Mouse (Mus musculus) hindbrain, embryonic 14.5 days (tissue): ENCODE data around the gene Sart1. TPM values are rescaled to one million over a fixed set of nuclear protein-coding genes. Genes with fewer than 3 reads are reported as not detected.

Experiments
- ATAC-seq: fragments of 200-750 bp; cut with Nextera tagmentation; 2 replicates; pipeline ENCODE4 v1.8.0; 2017; ENCODE audit warnings: moderate number of reproducible peaks, mild to moderate bottlenecking, moderate TSS enrichment, moderate library complexity; ENCODE audit not compliant: low FRiP score
- DNase-seq: peaks from one replicate; pipeline ENCODE4 v3.0.0-alpha.2; 2015; ENCODE audit warnings: low spot score
- H3K27ac ChIP-seq: fragments of 300-500 bp; sonication (generic); 2 replicates; pipeline ENCODE4 v1.5.1; 2014; ENCODE audit warnings: mild to moderate bottlenecking, moderate library complexity
- H3K27me3 ChIP-seq: fragments of 300-500 bp; sonication (generic); 2 replicates; pipeline ENCODE4 v1.6.1; 2014; ENCODE audit warnings: mild to moderate bottlenecking, low read length, mixed read lengths; ENCODE audit not compliant: control insufficient read depth, insufficient read depth
- H3K36me3 ChIP-seq: fragments of 300-500 bp; sonication (generic); replicated peaks from 2 replicates; pipeline ENCODE4 v1.6.1; 2014; ENCODE audit not compliant: control insufficient read depth, insufficient read depth
- H3K4me1 ChIP-seq: fragments of 300-500 bp; sonication (generic); replicated peaks from 2 replicates; pipeline ENCODE4 v1.6.1; 2014; ENCODE audit warnings: antibody characterized with exemption, low read length, mixed read lengths; ENCODE audit not compliant: control insufficient read depth, insufficient read depth
- H3K4me2 ChIP-seq: fragments of 300-500 bp; sonication (generic); replicated peaks from 2 replicates; pipeline ENCODE4 v1.6.1; 2014; ENCODE audit warnings: mild to moderate bottlenecking, moderate library complexity
- H3K4me3 ChIP-seq: fragments of 300-500 bp; sonication (generic); replicated peaks from 2 replicates; pipeline ENCODE4 v1.5.1; 2014; ENCODE audit warnings: mild to moderate bottlenecking, low read length
- H3K9ac ChIP-seq: fragments of 300-500 bp; sonication (generic); 2 replicates; pipeline ENCODE4 v1.6.1; 2014
- H3K9me3 ChIP-seq: fragments of 300-500 bp; sonication (generic); 2 replicates; pipeline ENCODE4 v1.6.1; 2016; ENCODE audit warnings: low read length; ENCODE audit not compliant: control insufficient read depth
- WGBS: fragments of 180-500 bp; shearing (Covaris S2); extraction: QIAGEN DNeasy Blood & Tissue Kit; methylation state at CpG from one replicate; pipeline ENCODE4 v1.1.7; 2014; 5-methylcytosine and 5-hydroxymethylcytosine counted together
- polyA plus RNA-seq: library from polyadenylated mRNA; unstranded; fragments of >200 nt; fragmentation: Nextera tagmentation; extraction: Ambion mirVana; gene quantifications from 2 replicates; pipeline ENCODE4 v1.2.1, GENCODE M21; 2014

Gene Sart1
- polyA plus RNA-seq, 1 experiment from 2014 or later = 53.3 TPM

DNA sequence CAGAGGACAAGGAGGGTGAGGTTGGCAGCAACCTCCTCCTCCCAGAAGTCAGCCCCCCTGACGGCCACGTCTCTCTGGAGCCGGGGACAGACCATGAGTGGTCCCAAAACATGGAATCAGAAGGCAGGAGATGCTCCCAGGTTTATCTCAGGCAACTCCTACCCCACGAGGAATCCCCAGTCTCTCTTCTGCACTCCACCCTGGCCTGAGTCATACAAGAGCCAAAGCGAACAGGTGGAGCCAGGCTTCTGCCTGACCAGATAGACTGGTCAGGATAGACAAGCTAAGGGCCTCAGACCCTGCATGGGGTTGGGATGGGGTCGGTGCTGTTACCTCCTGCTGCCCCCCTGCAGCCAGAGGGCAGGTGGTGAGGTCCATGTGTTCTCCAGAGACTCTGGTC lies 40.4 kb downstream of the Sart1 start:
- Histone ChIP-seq H3K9me3 (no peaks in the 10 kb centered on the region), H3K27ac (no peak overlapping the region), H3K4me3 (no peak overlapping the region), H3K4me1 (peaks cover 6% of the 10 kb centered on the region; the same call in 1 of the 2 replicates), H3K9ac (no peak overlapping the region), H3K27me3 (no peaks in the 10 kb centered on the region), H3K36me3 (no peaks in the 10 kb centered on the region), H3K4me2 (no peak overlapping the region)
- 84% methylated on average over 6 of the region's 6 CpGs for WGBS
- DNase-seq = no peak
- ATAC-seq = no peak

DNA sequence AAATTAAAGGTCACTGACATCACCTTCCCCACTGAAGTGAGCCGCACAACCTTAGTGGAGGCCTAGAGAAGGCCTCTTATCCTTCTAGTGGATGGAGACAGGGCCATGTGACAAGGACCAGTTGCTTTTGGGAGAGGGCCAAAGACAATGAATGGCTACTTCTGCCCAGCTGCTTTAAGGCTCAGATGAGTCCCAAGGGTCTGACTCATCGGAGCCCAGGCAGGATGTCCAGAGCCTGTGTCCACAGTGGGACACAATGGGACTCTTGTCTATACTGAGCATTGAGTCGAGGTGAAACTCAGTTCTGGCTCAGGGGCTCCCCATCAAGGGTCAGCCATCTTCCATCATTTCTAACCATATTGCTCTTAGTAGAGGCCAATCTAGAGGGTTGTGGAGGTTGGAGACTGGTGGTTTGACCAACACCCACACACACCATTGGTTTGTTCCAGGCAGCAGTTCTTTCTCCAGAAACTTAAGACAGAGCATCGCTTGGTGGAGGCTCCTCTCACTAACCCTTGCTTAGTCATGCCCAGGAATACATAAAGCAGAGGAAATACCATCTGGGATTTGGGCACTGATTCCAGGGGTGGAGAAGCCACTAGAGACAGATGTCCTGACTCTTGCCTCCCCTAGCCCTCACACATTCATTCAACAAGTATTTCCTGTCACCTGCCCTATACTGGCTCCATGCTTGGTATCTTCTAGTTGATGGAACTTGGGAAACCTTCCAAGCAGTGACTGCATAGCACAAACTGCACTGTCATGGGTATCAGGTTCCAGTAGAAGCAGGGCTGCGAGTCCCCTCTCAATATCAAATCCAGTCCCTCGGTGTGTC lies 43.0 kb downstream of the Sart1 start:
- Histone ChIP-seq H3K27me3 (no peaks in the 10 kb centered on the region), H3K4me2 (no peak overlapping the region), H3K9ac (no peak overlapping the region), H3K4me1 (peaks cover 6% of the 10 kb centered on the region; the same call in 1 of the 2 replicates), H3K36me3 (no peaks in the 10 kb centered on the region), H3K27ac (no peak overlapping the region), H3K9me3 (no peaks in the 10 kb centered on the region), H3K4me3 (no peak overlapping the region)
- 85% methylated on average over 6 of the region's 6 CpGs for WGBS
- ATAC-seq (no peak), DNase-seq (no peak)

DNA sequence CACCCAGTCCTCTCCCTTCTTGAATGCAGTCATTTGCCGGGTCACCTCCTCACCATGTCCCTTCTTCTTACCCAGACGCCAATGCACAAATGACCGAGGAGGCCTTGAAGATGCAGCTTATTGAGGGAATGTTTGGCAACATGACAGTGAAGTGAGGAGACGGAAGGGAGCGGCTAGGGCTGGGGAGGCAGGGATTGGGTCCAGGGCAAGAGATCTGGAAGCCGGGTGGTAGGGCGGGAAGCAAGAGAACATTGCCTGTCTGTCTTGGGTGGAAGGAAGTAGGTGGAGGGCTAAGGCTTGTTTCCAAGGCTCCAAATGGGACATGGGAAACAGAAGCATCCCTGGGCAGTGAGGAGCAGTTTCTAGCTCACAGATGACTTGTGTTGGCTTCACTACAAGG lies 47.1 kb downstream of the Sart1 start:
- ATAC-seq (no peak), DNase-seq (no peak)
- WGBS = 92% methylated on average over 7 of the region's 7 CpGs
- Histone ChIP-seq H3K27me3 (no peaks in the 10 kb centered on the region), H3K9me3 (no peaks in the 10 kb centered on the region), H3K4me3 (no peak overlapping the region), H3K36me3 (no peaks in the 10 kb centered on the region), H3K4me2 (no peak overlapping the region), H3K27ac (no peak overlapping the region), H3K9ac (no peak overlapping the region), H3K4me1 (no peaks in the 10 kb centered on the region)

DNA sequence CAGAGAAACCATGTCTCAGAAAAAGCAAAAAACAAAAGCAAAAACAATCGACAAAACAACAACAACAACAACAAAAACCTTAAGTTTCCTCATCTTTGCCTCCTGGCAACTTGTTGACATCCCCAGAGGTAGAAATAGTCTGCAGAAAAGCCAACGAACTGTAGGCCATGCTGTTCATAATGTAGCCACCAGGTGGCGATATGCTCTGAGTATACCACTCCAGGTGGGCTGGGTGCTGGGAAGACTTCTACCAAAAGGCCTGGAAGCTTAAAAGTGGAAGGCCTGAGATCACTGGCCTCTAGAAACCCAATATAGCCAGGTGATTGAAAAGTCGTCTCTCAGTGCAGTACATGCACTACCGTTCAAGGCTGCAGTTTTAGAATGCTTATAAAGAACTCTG lies 50.5 kb downstream of the Sart1 start:
- WGBS = 27% methylated on average over 5 of the region's 5 CpGs
- no peak for ATAC-seq

DNA sequence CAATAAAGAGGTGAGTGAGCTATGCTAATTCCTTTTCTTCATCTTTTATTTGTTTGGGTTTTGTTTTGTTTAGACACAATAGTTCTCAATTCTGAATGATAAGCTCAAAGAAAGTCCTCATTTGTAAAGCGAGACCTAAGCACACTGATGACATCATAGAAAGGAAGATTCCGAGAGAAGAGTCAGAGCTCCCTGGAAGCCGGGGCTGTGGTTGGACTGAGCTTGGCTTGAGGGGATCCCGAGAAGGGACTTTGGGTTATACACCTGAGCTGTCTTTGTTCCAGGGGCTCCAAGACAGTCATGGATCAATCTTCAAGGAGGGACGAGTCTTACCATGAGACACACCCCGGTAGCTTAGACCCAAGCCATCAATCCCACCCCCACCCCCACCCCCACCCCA lies 53.1 kb downstream of the Sart1 start, which contains the start of gene Catsper1:
Gene Catsper1, plus strand, starts transcription at position 301 of the 400 bp plus-strand sequence.
- no peak for DNase-seq
- Histone ChIP-seq H3K9ac (no peak within 1 kb of the TSS), H3K4me1 (no peaks in the 10 kb centered on the region), H3K27me3 (no peaks in the 10 kb centered on the region), H3K9me3 (no peaks in the 10 kb centered on the region), H3K4me2 (no peak within 1 kb of the TSS), H3K36me3 (no peaks in the 10 kb centered on the region), H3K4me3 (no peak within 1 kb of the TSS), H3K27ac (no peak within 1 kb of the TSS)
- no peak for ATAC-seq
- WGBS = 87% methylated on average over 6 of the region's 6 CpGs

More for the DNA sequence above, 50.5 kb downstream of the Sart1 start:
- DNase-seq = peak; percentile 71
- Histone ChIP-seq H3K4me1 (no peaks in the 10 kb centered on the region), H3K4me3 (no peak overlapping the region), H3K27ac (no peak overlapping the region), H3K9ac (no peak overlapping the region), H3K36me3 (no peaks in the 10 kb centered on the region), H3K9me3 (no peaks in the 10 kb centered on the region), H3K27me3 (no peaks in the 10 kb centered on the region), H3K4me2 (no peak overlapping the region)

DNA sequence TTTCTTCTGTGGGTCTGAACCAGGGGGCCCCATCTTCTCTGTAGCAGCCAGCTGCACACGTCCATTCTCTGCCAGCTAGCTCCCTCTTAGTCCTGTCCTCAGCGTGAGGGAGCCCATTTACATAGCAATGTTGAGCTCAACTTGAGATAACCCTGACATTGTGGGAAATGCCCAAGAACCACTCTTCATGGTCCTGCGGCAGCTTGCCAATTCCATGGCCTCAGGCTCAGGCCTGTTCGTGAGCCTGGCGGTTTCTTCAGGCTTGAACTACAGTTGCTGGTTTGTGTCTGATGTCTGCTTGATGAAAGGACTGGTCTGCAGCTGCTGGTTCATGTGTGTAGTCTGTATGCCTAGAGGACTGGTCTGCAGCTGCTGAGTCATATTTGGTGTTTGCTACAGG lies 53.8 kb downstream of the Sart1 start:
- DNase-seq (no peak), ATAC-seq (no peak)
- no peak overlapping the region for H3K27ac ChIP-seq
- H3K36me3 ChIP-seq = no peaks in the 10 kb centered on the region
- H3K4me1 ChIP-seq = no peaks in the 10 kb centered on the region
- 83% methylated on average over 5 of the region's 5 CpGs for WGBS
- H3K9me3 ChIP-seq = no peaks in the 10 kb centered on the region
- H3K4me3 ChIP-seq = no peak overlapping the region
- H3K9ac ChIP-seq = no peak overlapping the region
- no peak overlapping the region for H3K4me2 ChIP-seq
- no peaks in the 10 kb centered on the region for H3K27me3 ChIP-seq

DNA sequence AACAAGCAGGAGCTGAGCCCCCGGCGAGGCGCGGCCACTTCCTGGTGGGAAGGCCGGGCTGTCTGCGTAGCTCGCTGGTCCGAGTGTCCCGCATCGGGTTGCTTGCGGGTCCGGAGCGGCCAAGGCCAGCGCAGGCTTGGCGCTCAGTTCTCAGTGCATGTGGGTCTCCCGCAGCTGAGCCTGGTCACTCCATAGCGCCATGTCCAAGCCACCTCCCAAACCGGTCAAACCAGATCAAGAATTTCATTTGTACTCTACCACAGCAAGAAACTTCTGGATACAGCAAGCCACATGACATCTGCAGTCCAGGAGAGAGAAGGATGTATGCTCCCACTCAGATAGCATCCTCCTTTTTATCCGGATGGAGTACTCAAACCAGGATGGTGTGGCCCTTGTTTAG lies 60.5 kb downstream of the Sart1 start:
- WGBS = 79% methylated on average over 19 of the region's 19 CpGs
- no peak overlapping the region for H3K4me3 ChIP-seq
- H3K27me3 ChIP-seq = no peaks in the 10 kb centered on the region

More for the DNA sequence above, 60.5 kb downstream of the Sart1 start:
- ATAC-seq (no peak), DNase-seq (no peak)
- no peaks in the 10 kb centered on the region for H3K4me1 ChIP-seq
- H3K36me3 ChIP-seq = no peaks in the 10 kb centered on the region
- no peak overlapping the region for H3K4me2 ChIP-seq
- H3K9ac ChIP-seq = no peak overlapping the region
- H3K9me3 ChIP-seq = no peaks in the 10 kb centered on the region
- H3K27ac ChIP-seq = no peak overlapping the region

Other genes with a start within 250 kb of the Sart1 start
- 54.3 and 59.7 TPM in 2 replicates for gene Pacs1, start 115.6 kb downstream of the Sart1 start, polyA plus RNA-seq
- 299 and 305 TPM in 2 replicates for gene Sf3b2, start 93.2 kb downstream of the Sart1 start, polyA plus RNA-seq
- gene Gal3st3, start 90.4 kb downstream of the Sart1 start, polyA plus RNA-seq = 34.2 and 39.8 TPM in 2 replicates
- not detected in 2 replicates for gene Catsper1, start 53.0 kb downstream of the Sart1 start, polyA plus RNA-seq
- gene Cst6, start 39.1 kb downstream of the Sart1 start, polyA plus RNA-seq = 11.2 and 12.2 TPM in 2 replicates
- gene Eif1ad, start 22.0 kb downstream of the Sart1 start, polyA plus RNA-seq = 35.0 and 37.2 TPM in 2 replicates
- gene Banf1, start 21.5 kb downstream of the Sart1 start, polyA plus RNA-seq = 308 and 323 TPM in 2 replicates
- not detected in 2 replicates for gene Tsga10ip, start 13.8 kb upstream of the Sart1 start, polyA plus RNA-seq
- gene Drap1, start 36.3 kb upstream of the Sart1 start, polyA plus RNA-seq = 237 and 253 TPM in 2 replicates
- gene AI837181, start 36.4 kb upstream of the Sart1 start, polyA plus RNA-seq = 61.3 and 66.0 TPM in 2 replicates
- gene Fosl1, start 58.8 kb upstream of the Sart1 start, polyA plus RNA-seq = not detected in 2 replicates
- 10.4 and 10.9 TPM in 2 replicates for gene Ccdc85b, start 69.2 kb upstream of the Sart1 start, polyA plus RNA-seq
- 145 and 151 TPM in 2 replicates for gene Fibp, start 71.9 kb upstream of the Sart1 start, polyA plus RNA-seq
- gene Ctsw, start 79.8 kb upstream of the Sart1 start, polyA plus RNA-seq = 4.2 and 5.4 TPM in 2 replicates
- gene Efemp2, start 85.3 kb upstream of the Sart1 start, polyA plus RNA-seq = 37.8 and 41.1 TPM in 2 replicates
- gene Mus81, start 99.7 kb upstream of the Sart1 start, polyA plus RNA-seq = 40.0 and 41.7 TPM in 2 replicates
- 3,620 and 3,763 TPM in 2 replicates for gene Cfl1, start 101.8 kb upstream of the Sart1 start, polyA plus RNA-seq
- gene 1700020D05Rik, start 115.1 kb upstream of the Sart1 start, polyA plus RNA-seq = 0.21 and 0.58 TPM in 2 replicates
- gene Snx32, start 121.8 kb upstream of the Sart1 start, polyA plus RNA-seq = 87.1 and 96.5 TPM in 2 replicates
- gene Ovol1, start 171.9 kb upstream of the Sart1 start, polyA plus RNA-seq = 0.07 and 0.15 TPM in 2 replicates
- gene Ap5b1, start 179.3 kb upstream of the Sart1 start, polyA plus RNA-seq = 3.8 and 4.0 TPM in 2 replicates
- 55.1 and 55.3 TPM in 2 replicates for gene Rnaseh2c, start 213.2 kb upstream of the Sart1 start, polyA plus RNA-seq
- 38.4 and 41.0 TPM in 2 replicates for gene Kat5, start 221.5 kb upstream of the Sart1 start, polyA plus RNA-seq
- 30.2 and 31.0 TPM in 2 replicates for gene Rela, start 248.8 kb upstream of the Sart1 start, polyA plus RNA-seq